Mouse (Mus musculus) bone marrow macrophage, adult 2 months (primary cell): ENCODE data around the gene Mgea5. TPM values are rescaled to one million over a fixed set of nuclear protein-coding genes. Genes with fewer than 3 reads are reported as not detected.
"Not testable (repeated sequence)": the region's sequence is repeated elsewhere in the genome, so short reads cannot be mapped to it uniquely, and the experiment has no call there.

ENCODE experiments used
- H3K27ac ChIP-seq: 2 replicates; pipeline ENCODE4 v1.5.1; 2012; ENCODE audit warnings: low read depth, low read length; ENCODE audit not compliant: insufficient read depth
- H3K4me1 ChIP-seq: 2 replicates; pipeline ENCODE4 v1.6.1; 2012; ENCODE audit warnings: low read length; ENCODE audit not compliant: control insufficient read depth, insufficient read depth
- H3K4me3 ChIP-seq: 2 replicates; pipeline ENCODE4 v1.5.1; 2012; ENCODE audit warnings: mild to moderate bottlenecking, low read length, moderate library complexity; ENCODE audit not compliant: insufficient read depth
- CTCF ChIP-seq: IDR thresholded peaks from 2 replicates; pipeline ENCODE4 v1.5.1; 2012; ENCODE audit warnings: low read depth, mild to moderate bottlenecking, low read length, moderate library complexity
- POLR2A ChIP-seq: IDR thresholded peaks from 2 replicates; pipeline ENCODE4 v1.6.1; 2012; ENCODE audit warnings: mild to moderate bottlenecking, low read depth, low read length, borderline replicate concordance
- polyA plus RNA-seq: library from polyadenylated mRNA; stranded (reverse); fragments of >200 nt; gene quantifications from 2 replicates; pipeline ENCODE4 v1.2.4, GENCODE M21; 2012; ENCODE audit not compliant: missing spikeins, insufficient read depth, insufficient read length

Gene Mgea5
- polyA plus RNA-seq, 1 experiment = 84.9 TPM

- no peaks in the 10 kb centered on the region for H3K4me1 ChIP-seq
- TF ChIP-seq POLR2A (no peak), CTCF (no peak)
- no peak overlapping the region for H3K4me3 ChIP-seq
Measured at GRCm38 (mm10) chr19:45815170-45815569, 31.5 kb upstream of the Mgea5 start.

GRCm38 (mm10) chr19:45813801-45814200 lies 30.2 kb upstream of the Mgea5 start:
- no peak for TF ChIP-seq CTCF
- TF ChIP-seq POLR2A = no peak
- H3K27ac ChIP-seq = no peak overlapping the region
- H3K4me3 ChIP-seq = no peak overlapping the region
- H3K4me1 ChIP-seq = no peaks in the 10 kb centered on the region

More at GRCm38 (mm10) chr19:45815170-45815569, 31.5 kb upstream of the Mgea5 start:
- no peak overlapping the region for H3K27ac ChIP-seq

GRCm38 (mm10) chr19:45813263-45813662 lies 29.6 kb upstream of the Mgea5 start:
- peak; percentile 88 for TF ChIP-seq CTCF
- TF ChIP-seq POLR2A = no peak
- no peak overlapping the region for H3K4me3 ChIP-seq
- H3K27ac ChIP-seq = no peak overlapping the region

GRCm38 (mm10) chr19:45812673-45813252 lies 29.1 kb upstream of the Mgea5 start:
- Histone ChIP-seq H3K27ac (no peak overlapping the region), H3K4me1 (no peaks in the 10 kb centered on the region), H3K4me3 (peak overlapping the region; percentile 48)
- TF ChIP-seq CTCF (no peak), POLR2A (no peak)

More at GRCm38 (mm10) chr19:45813263-45813662, 29.6 kb upstream of the Mgea5 start:
- no peaks in the 10 kb centered on the region for H3K4me1 ChIP-seq

GRCm38 (mm10) chr19:45812115-45812514 lies 28.5 kb upstream of the Mgea5 start:
- no peak overlapping the region for H3K27ac ChIP-seq
- peak overlapping the region; percentile 48 for H3K4me3 ChIP-seq
- H3K4me1 ChIP-seq = no peaks in the 10 kb centered on the region
- TF ChIP-seq POLR2A (no peak), CTCF (no peak)

- Histone ChIP-seq H3K4me1 (no peaks in the 10 kb centered on the region), H3K4me3 (no peak overlapping the region), H3K27ac (no peak overlapping the region)
- TF ChIP-seq CTCF = no peak
- no peak for TF ChIP-seq POLR2A
Measured at GRCm38 (mm10) chr19:45811028-45811674, 27.5 kb upstream of the Mgea5 start.

- H3K27ac ChIP-seq = no peak overlapping the region
Measured at GRCm38 (mm10) chr19:45807732-45808131, 24.1 kb upstream of the Mgea5 start.

GRCm38 (mm10) chr19:45805817-45806216 lies 22.2 kb upstream of the Mgea5 start:
- H3K27ac ChIP-seq, H3K4me1 ChIP-seq, H3K4me3 ChIP-seq: not testable (repeated sequence)

More at GRCm38 (mm10) chr19:45807732-45808131, 24.1 kb upstream of the Mgea5 start:
- Histone ChIP-seq H3K4me1 (no peaks in the 10 kb centered on the region), H3K4me3 (no peak overlapping the region)
- TF ChIP-seq CTCF = no peak
- no peak for TF ChIP-seq POLR2A

GRCm38 (mm10) chr19:45804593-45805368 lies 21.1 kb upstream of the Mgea5 start:
- no peak overlapping the region for H3K27ac ChIP-seq
- H3K4me1 ChIP-seq = no peaks in the 10 kb centered on the region
- no peak overlapping the region; the same call in 1 of the 2 replicates for H3K4me3 ChIP-seq
- TF ChIP-seq POLR2A = no peak
- TF ChIP-seq CTCF = peak; percentile 49

- no peak overlapping the region for H3K4me3 ChIP-seq
- TF ChIP-seq POLR2A (no peak), CTCF (no peak)
Measured at GRCm38 (mm10) chr19:45803408-45803807, 19.8 kb upstream of the Mgea5 start.

More at GRCm38 (mm10) chr19:45803408-45803807, 19.8 kb upstream of the Mgea5 start:
- H3K4me1 ChIP-seq = no peaks in the 10 kb centered on the region
- no peak overlapping the region for H3K27ac ChIP-seq
